Mouse (Mus musculus) layer of hippocampus, adult 2 months (tissue): Measurements from ENCODE around the gene Ptpn11. TPM values are rescaled to one million over a fixed set of nuclear protein-coding genes. Genes with fewer than 3 reads are reported as not detected.
A peak's percentile ranks its signal among the peaks of the same experiment; 100 is the strongest.
"Not testable (repeated sequence)": the region's sequence is repeated elsewhere in the genome, so short reads cannot be mapped to it uniquely, and the experiment has no call there.

Experiments
- DNase-seq, 2 experiments: peaks; one replicate each; pipeline ENCODE4 v3.0.0; 2022; ENCODE audit warnings: low spot score in 2 of 2
- H3K27ac ChIP-seq: fragments of 200-600 bp; 2 replicates; pipeline ENCODE4 v1.8.1; 2022
- H3K4me3 ChIP-seq: fragments of 200-600 bp; 2 replicates; pipeline ENCODE4 v1.8.1; 2022; ENCODE audit warnings: mild to moderate bottlenecking
- CTCF ChIP-seq: fragments of 200-600 bp; conservative IDR thresholded peaks from 2 replicates; pipeline ENCODE4 v1.8.1; 2022; ENCODE audit warnings: antibody characterized with exemption, mild to moderate bottlenecking, moderate library complexity
- total RNA-seq, 2 experiments: library from RNA; stranded (reverse); gene quantifications; 2 replicates each; pipeline ENCODE4 v1.2.3; 2021

The Ptpn11 gene
- total RNA-seq, 2 experiments from 2014 or later, result 94.9 to 97.9 TPM

GRCm38 (mm10) chr5:121221328-121221850 lies 30.2 kb upstream of the Ptpn11 start:
- no peak for DNase-seq
- no peak for TF ChIP-seq CTCF
- H3K4me3 ChIP-seq, result peak overlapping the region; percentile 65
- H3K27ac ChIP-seq, result peak overlapping the region; percentile 80

GRCm38 (mm10) chr5:121220732-121221301 lies 29.6 kb upstream of the Ptpn11 start:
- H3K4me3 ChIP-seq, result peak overlapping the region; percentile 89
- peak in 1 of 2 experiments; percentile 59 for DNase-seq
- peak overlapping the region; percentile 96 for H3K27ac ChIP-seq
- TF ChIP-seq CTCF, result no peak

- TF ChIP-seq CTCF, result no peak
- peak within 1 kb of the TSS; percentile 96 for H3K27ac ChIP-seq
- DNase-seq, result peak; percentile 94 to 96
- H3K4me3 ChIP-seq, result peak within 1 kb of the TSS; percentile 89
These were observed 29.0 kb upstream of the Ptpn11 start, which contains the start of gene Hectd4 for GRCm38 (mm10) chr5:121219980-121220731. TSS of gene Hectd4 (plus strand) at chr5:121220219.

GRCm38 (mm10) chr5:121219190-121219589 lies 28.0 kb upstream of the Ptpn11 start:
- no peak for TF ChIP-seq CTCF
- H3K4me3 ChIP-seq, result no peak overlapping the region
- no peak for DNase-seq
- H3K27ac ChIP-seq, result no peak overlapping the region

DNA sequence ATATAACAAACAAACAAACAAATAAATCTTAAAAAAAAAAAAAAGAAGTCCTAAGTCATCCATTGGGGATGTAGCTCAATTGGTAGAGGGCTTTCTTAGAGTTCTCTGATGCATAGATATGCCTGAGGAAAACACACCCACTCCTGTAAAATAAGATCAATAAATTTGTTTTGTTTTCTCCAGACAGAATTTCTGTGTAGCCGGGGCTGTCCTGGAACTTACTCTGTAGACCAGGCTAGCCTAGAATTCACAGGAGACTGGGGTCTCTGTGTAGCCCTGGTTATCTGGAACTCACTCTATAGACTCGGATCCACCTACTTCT lies 26.1 kb upstream of the Ptpn11 start:
- Histone ChIP-seq H3K27ac (no peak overlapping the region), H3K4me3 (no peak overlapping the region)
- no peak for DNase-seq
- TF ChIP-seq CTCF, result no peak

DNA sequence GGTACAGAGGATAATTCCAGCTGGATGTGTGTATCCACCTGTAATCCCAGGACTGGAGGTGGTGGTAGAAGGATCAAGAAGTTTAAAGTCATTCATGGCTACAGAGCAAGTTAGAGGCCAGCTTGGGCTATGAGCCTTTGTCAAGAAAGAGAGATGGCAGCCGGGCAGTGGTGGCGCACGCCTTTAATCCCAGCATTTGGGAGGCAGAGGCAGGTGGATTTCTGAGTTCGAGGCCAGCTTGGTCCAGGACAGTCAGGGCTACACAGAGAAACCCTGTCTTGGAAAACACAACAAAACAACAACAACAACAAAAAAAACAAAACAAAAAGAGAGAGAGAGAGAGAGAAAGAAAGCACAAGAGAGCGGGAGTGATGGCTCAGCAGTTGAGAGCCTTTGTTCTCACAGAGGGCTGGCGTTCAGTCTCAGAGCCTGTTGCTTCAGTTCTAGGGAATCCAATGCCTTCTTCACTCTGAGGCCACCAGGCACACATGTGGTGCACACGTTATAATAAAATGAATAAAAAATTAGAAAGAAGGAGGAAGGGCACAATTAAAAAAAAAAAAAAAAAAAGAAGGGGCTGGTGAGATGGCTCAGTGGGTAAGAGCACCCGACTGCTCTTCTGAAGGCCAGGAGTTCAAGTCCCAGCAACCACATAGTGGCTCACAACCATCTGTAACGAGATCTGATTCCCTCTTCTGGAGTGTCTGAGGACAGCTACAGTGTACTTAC lies 25.6 kb upstream of the Ptpn11 start:
- H3K27ac ChIP-seq, DNase-seq, H3K4me3 ChIP-seq: not testable (repeated sequence)

GRCm38 (mm10) chr5:121216126-121216446 lies 24.9 kb upstream of the Ptpn11 start:
- no peak for TF ChIP-seq CTCF
- Histone ChIP-seq H3K4me3 (no peak overlapping the region), H3K27ac (no peak overlapping the region)
- no peak for DNase-seq

DNA sequence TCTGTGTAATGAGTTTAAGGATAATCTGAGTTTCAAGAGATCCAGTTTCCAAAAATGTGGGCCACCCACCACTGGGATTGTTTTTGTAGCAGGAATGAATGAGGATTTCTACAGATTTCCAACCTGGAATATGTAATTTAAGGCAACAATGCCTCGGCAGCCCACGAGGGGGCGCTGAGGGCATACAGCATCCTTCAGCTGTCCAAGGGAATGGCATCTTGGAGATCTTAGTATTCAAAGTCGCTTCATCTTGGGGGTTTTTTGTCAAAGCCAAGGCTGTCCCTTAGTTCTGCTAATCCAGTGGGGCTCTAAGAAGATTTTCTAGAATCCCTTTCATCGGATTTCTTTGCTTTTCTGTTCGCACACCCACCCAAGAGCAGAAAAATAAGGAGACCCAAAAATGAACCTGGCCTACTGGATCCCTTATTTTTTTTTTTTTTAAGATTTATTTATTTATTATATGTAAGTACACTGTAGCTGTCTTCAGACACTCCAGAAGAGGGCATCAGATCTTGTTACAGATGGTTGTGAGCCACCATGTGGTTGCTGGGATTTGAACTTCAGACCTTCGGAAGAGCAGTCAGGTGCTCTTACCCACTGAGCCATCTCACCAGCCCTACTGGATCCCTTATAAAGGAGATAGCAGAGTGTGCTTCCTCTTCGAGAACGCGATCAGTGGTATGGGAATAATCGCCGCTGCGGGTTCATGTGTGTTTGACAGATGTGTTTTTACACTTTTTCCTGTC lies 24.4 kb upstream of the Ptpn11 start:
- peak; percentile 92 for TF ChIP-seq CTCF
- Histone ChIP-seq H3K27ac (no peak overlapping the region), H3K4me3 (no peak overlapping the region)
- peak; percentile 64 to 74 for DNase-seq

DNA sequence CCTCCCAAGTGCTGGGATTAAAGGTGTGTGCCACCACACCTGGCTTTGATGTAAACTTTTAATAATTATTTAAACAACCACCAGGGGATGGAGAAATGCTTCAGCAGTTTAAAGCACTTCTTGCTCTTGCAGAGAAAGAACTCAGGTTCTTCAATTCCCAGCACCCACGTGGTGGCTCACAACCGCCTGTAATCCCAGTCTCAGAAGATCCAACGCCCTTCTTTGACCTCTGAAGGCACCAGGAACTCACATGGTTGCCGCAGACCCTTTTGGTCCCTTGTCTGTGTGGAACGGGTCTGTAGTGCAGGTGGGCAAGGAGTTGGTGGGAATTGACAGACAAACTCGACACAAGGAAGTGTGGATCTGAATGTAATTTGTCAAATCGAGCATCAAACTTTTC lies 23.5 kb upstream of the Ptpn11 start:
- Histone ChIP-seq H3K27ac (no peak overlapping the region), H3K4me3 (no peak overlapping the region)
- no peak for DNase-seq
- TF ChIP-seq CTCF, result no peak

DNA sequence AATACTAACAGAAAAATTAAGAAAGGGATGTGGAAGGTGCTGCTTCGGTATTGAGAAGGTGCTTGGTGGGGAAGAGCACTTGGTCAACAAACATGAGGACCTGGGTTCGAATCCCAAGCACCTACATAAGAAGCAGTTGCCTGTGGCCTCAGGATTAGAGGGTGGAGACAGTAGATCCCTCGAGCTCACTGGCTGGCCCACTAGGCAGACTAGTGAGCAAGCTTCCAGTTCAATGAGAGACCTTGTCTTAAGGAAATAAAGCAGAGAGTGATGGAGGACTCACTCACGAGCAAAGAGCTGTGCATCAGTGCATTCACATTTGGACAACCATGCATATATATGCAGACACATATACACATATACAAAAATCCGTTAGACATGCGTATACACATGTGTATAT lies 20.9 kb upstream of the Ptpn11 start:
- Histone ChIP-seq H3K27ac (no peak overlapping the region), H3K4me3 (no peak overlapping the region)
- no peak for DNase-seq
- no peak for TF ChIP-seq CTCF

GRCm38 (mm10) chr5:121210601-121210924 lies 19.4 kb upstream of the Ptpn11 start:
- DNase-seq, result no peak
- no peak overlapping the region for H3K4me3 ChIP-seq

GRCm38 (mm10) chr5:121209755-121210600 lies 18.8 kb upstream of the Ptpn11 start:
- TF ChIP-seq CTCF, result no peak
- no peak overlapping the region for H3K4me3 ChIP-seq
- H3K27ac ChIP-seq, result no peak overlapping the region
- DNase-seq, result no peak

More at GRCm38 (mm10) chr5:121210601-121210924, 19.4 kb upstream of the Ptpn11 start:
- no peak for TF ChIP-seq CTCF
- H3K27ac ChIP-seq, result no peak overlapping the region
